In genomic region chr8:115095548-115095947, GRCm38 (mm10) we compare ENCODE assay signal across 8 mouse cellular contexts.
A peak's percentile ranks its signal among the peaks of the same experiment; 100 is the strongest.
DNase-seq lines count a peak whose midpoint lies in the region; ATAC-seq lines count a peak whose summit lies in the region.

No protein-coding gene starts in this region.

- 0 out of 2 replicates have a peak, but pooled peaks have one; percentile 41 for ATAC-seq in megakaryocyte-erythroid progenitor cell, adult 5-6 weeks (replicated peaks; ENCODE audit: low FRiP score, low TSS enrichment, poor library complexity, severe bottlenecking)

- DNase-seq in adrenal gland, adult 2 months, result peak; percentile 41
- no peak for DNase-seq in adrenal gland, adult 8-10 months
- DNase-seq in left cerebral cortex, adult 18-20 months (ENCODE audit: low spot score in 2 of 2), result peak; percentile 7 to 10
- DNase-seq in left cerebral cortex, postnatal 14 days (ENCODE audit: low spot score in 2 of 2), result no peak
- DNase-seq in ZHBTc4 (ENCODE audit: low read depth, low spot score) (peak; percentile 12), MN1 (ENCODE audit: low spot score) (no peak)
- peak; percentile 20 to 23 for DNase-seq in heart, postnatal 36 days

- intact Hi-C loops in left cerebral cortex, postnatal 14 days (cut with DNase I), result loop anchor here (5.0 to 10.0 kb wide), 2 partner anchors 62 to 609 kb away; partner anchors contain the start of gene Maf
- intact Hi-C loops in heart, postnatal 36 days (cut with DNase I), result loop anchor here (1.0 kb wide), 1 partner anchor 614 kb away; no protein-coding TSS in a partner anchor

Comparison
In these comparisons a context has a peak if more than half of its experiments do, and no peak if none do; other contexts are left out.
1. DNase-seq: peak in adrenal gland, adult 2 months (single experiment), left cerebral cortex, adult 18-20 months (2 of 2), ZHBTc4 (single experiment) and heart, postnatal 36 days (2 of 2); none in adrenal gland, adult 8-10 months (single experiment), left cerebral cortex, postnatal 14 days (0 of 2) and MN1 (single experiment).